Mouse (Mus musculus): ENCODE results near the gene D130043K22Rik. TPM values are rescaled to one million over a fixed set of nuclear protein-coding genes. Genes with fewer than 3 reads are reported as not detected.

The D130043K22Rik gene
- total and polyA plus RNA-seq, 3 experiments: 0.55 TPM; not detected in 2

- no peaks in the 10 kb centered on the region for H3K4me1 ChIP-seq (ENCODE audit: insufficient read depth, low read depth, low read length)
- ATAC-seq (ENCODE audit: extremely low read depth, insufficient number of reproducible peaks, low FRiP score, poor library complexity, severe bottlenecking): no peak
- DNase-seq (ENCODE audit: low spot score): no peak
- no peak for TF ChIP-seq GATA1 (IDR thresholded peaks at IDR 0.05; ENCODE audit: borderline replicate concordance, low read length)
- TF ChIP-seq GATA2 (IDR thresholded peaks at IDR 0.05; ENCODE audit: borderline replicate concordance, low read depth, low read length): no peak
- no peak for TF ChIP-seq POLR2AphosphoS5 (IDR thresholded peaks at IDR 0.05; ENCODE audit: insufficient replicate concordance, low read depth, low read length)
- no peak for TF ChIP-seq TAL1 (conservative IDR thresholded peaks at IDR 0.05; ENCODE audit: low read depth, low read length)
- no peak for TF ChIP-seq CTCF (IDR thresholded peaks at IDR 0.05; ENCODE audit: low read depth, low read length)
- peaks cover 4% of the 10 kb centered on the region for H3K27me3 ChIP-seq (ENCODE audit: insufficient read depth, low read length)
- H3K36me3 ChIP-seq (replicated peaks): no peaks in the 10 kb centered on the region
- no peaks in the 10 kb centered on the region for H3K9me3 ChIP-seq (replicated peaks)
- no peak overlapping the region for H3K4me3 ChIP-seq (ENCODE audit: low read depth, low read length)
Observed at GRCm38 (mm10) chr13:24943303-24943702, 98.4 kb downstream of the D130043K22Rik start.

- DNase-seq (ENCODE audit: low spot score) (no peak), ATAC-seq (ENCODE audit: extremely low read depth, insufficient number of reproducible peaks, low FRiP score, poor library complexity, severe bottlenecking) (no peak)
- no peaks in the 10 kb centered on the region for H3K9me3 ChIP-seq (replicated peaks)
- H3K4me1 ChIP-seq (ENCODE audit: insufficient read depth, low read depth, low read length): no peaks in the 10 kb centered on the region
- no peaks in the 10 kb centered on the region for H3K36me3 ChIP-seq (replicated peaks)
- TF ChIP-seq GATA2 (IDR thresholded peaks at IDR 0.05; ENCODE audit: borderline replicate concordance, low read depth, low read length): no peak
- TF ChIP-seq POLR2AphosphoS5 (IDR thresholded peaks at IDR 0.05; ENCODE audit: insufficient replicate concordance, low read depth, low read length): no peak
- TF ChIP-seq TAL1 (conservative IDR thresholded peaks at IDR 0.05; ENCODE audit: low read depth, low read length): no peak
- TF ChIP-seq GATA1 (IDR thresholded peaks at IDR 0.05; ENCODE audit: borderline replicate concordance, low read length): no peak
- no peak for TF ChIP-seq CTCF (IDR thresholded peaks at IDR 0.05; ENCODE audit: low read depth, low read length)
- peaks cover 6% of the 10 kb centered on the region for H3K27me3 ChIP-seq (ENCODE audit: insufficient read depth, low read length)
- no peak overlapping the region for H3K4me3 ChIP-seq (ENCODE audit: low read depth, low read length)
Observed at GRCm38 (mm10) chr13:24945567-24945966, 100.6 kb downstream of the D130043K22Rik start.

GRCm38 (mm10) chr13:24947158-24947557 is 102.2 kb downstream of the D130043K22Rik start:
- peaks cover 13% of the 10 kb centered on the region for H3K27me3 ChIP-seq (ENCODE audit: insufficient read depth, low read length)
- TF ChIP-seq POLR2AphosphoS5 (IDR thresholded peaks at IDR 0.05; ENCODE audit: insufficient replicate concordance, low read depth, low read length): no peak
- no peak for TF ChIP-seq TAL1 (conservative IDR thresholded peaks at IDR 0.05; ENCODE audit: low read depth, low read length)
- TF ChIP-seq GATA2 (IDR thresholded peaks at IDR 0.05; ENCODE audit: borderline replicate concordance, low read depth, low read length): no peak
- TF ChIP-seq CTCF (IDR thresholded peaks at IDR 0.05; ENCODE audit: low read depth, low read length): no peak
- TF ChIP-seq GATA1 (IDR thresholded peaks at IDR 0.05; ENCODE audit: borderline replicate concordance, low read length): no peak
- H3K4me1 ChIP-seq (ENCODE audit: insufficient read depth, low read depth, low read length): no peaks in the 10 kb centered on the region
- H3K36me3 ChIP-seq (replicated peaks): no peaks in the 10 kb centered on the region
- no peak overlapping the region for H3K4me3 ChIP-seq (ENCODE audit: low read depth, low read length)
- ATAC-seq (ENCODE audit: extremely low read depth, insufficient number of reproducible peaks, low FRiP score, poor library complexity, severe bottlenecking) (no peak), DNase-seq (ENCODE audit: low spot score) (no peak)
- no peaks in the 10 kb centered on the region for H3K9me3 ChIP-seq (replicated peaks)

GRCm38 (mm10) chr13:24948870-24949269 is 103.9 kb downstream of the D130043K22Rik start:
- Histone ChIP-seq H3K4me3 (ENCODE audit: low read depth, low read length) (no peak overlapping the region), H3K36me3 (replicated peaks) (no peaks in the 10 kb centered on the region), H3K27me3 (ENCODE audit: insufficient read depth, low read length) (peaks cover 11% of the 10 kb centered on the region), H3K4me1 (ENCODE audit: insufficient read depth, low read depth, low read length) (no peaks in the 10 kb centered on the region), H3K9me3 (replicated peaks) (no peaks in the 10 kb centered on the region)
- TF ChIP-seq GATA2 (IDR thresholded peaks at IDR 0.05; ENCODE audit: borderline replicate concordance, low read depth, low read length): no peak
- TF ChIP-seq GATA1 (IDR thresholded peaks at IDR 0.05; ENCODE audit: borderline replicate concordance, low read length): no peak
- TF ChIP-seq TAL1 (conservative IDR thresholded peaks at IDR 0.05; ENCODE audit: low read depth, low read length): no peak
- TF ChIP-seq CTCF (IDR thresholded peaks at IDR 0.05; ENCODE audit: low read depth, low read length): no peak
- no peak for TF ChIP-seq POLR2AphosphoS5 (IDR thresholded peaks at IDR 0.05; ENCODE audit: insufficient replicate concordance, low read depth, low read length)
- no peak for DNase-seq (ENCODE audit: low spot score)
- no peak for ATAC-seq (ENCODE audit: extremely low read depth, insufficient number of reproducible peaks, low FRiP score, poor library complexity, severe bottlenecking)

Other genes with a start within 250 kb of the D130043K22Rik start
- not detected in 2 replicates for gene Armh2, start 103.9 kb upstream of the D130043K22Rik start, total RNA-seq (2014; fragmentation: Nextera tagmentation)
- 0.22 and 0.23 TPM in 2 replicates for gene Armh2, start 103.9 kb upstream of the D130043K22Rik start, total RNA-seq (2017)
- not detected in 2 replicates for gene Armh2, start 103.9 kb upstream of the D130043K22Rik start, polyA plus RNA-seq (2012)
- 51.1 and 57.2 TPM in 2 replicates for gene Gmnn, start 83.2 kb upstream of the D130043K22Rik start, total RNA-seq (2014; fragmentation: Nextera tagmentation)
- 277 and 295 TPM in 2 replicates for gene Gmnn, start 83.2 kb upstream of the D130043K22Rik start, total RNA-seq (2017)
- gene Gmnn, start 83.2 kb upstream of the D130043K22Rik start, polyA plus RNA-seq (2012): 9.7 and 18.8 TPM in 2 replicates
- 121 and 168 TPM in 2 replicates for gene BC005537, start 43.5 kb upstream of the D130043K22Rik start, total RNA-seq (2014; fragmentation: Nextera tagmentation)
- gene BC005537, start 43.5 kb upstream of the D130043K22Rik start, total RNA-seq (2017): 47.1 and 51.4 TPM in 2 replicates
- gene BC005537, start 43.5 kb upstream of the D130043K22Rik start, polyA plus RNA-seq (2012): 61.7 and 75.4 TPM in 2 replicates
- 134 TPM in 2 replicates for gene Acot13, start 13.6 kb upstream of the D130043K22Rik start, total RNA-seq (2014; fragmentation: Nextera tagmentation)
- 105 and 110 TPM in 2 replicates for gene Acot13, start 13.6 kb upstream of the D130043K22Rik start, total RNA-seq (2017)
- 59.2 and 59.6 TPM in 2 replicates for gene Acot13, start 13.6 kb upstream of the D130043K22Rik start, polyA plus RNA-seq (2012)
- 84.6 and 95.5 TPM in 2 replicates for gene Tdp2, start 13.5 kb upstream of the D130043K22Rik start, total RNA-seq (2014; fragmentation: Nextera tagmentation)
- gene Tdp2, start 13.5 kb upstream of the D130043K22Rik start, total RNA-seq (2017): 88.5 and 89.3 TPM in 2 replicates
- gene Tdp2, start 13.5 kb upstream of the D130043K22Rik start, polyA plus RNA-seq (2012): 49.6 and 77.6 TPM in 2 replicates
- gene Aldh5a1, start 92.5 kb downstream of the D130043K22Rik start, total RNA-seq (2014; fragmentation: Nextera tagmentation): not detected in 2 replicates
- 0.05 and 0.06 TPM in 2 replicates for gene Aldh5a1, start 92.5 kb downstream of the D130043K22Rik start, total RNA-seq (2017)
- not detected in 2 replicates for gene Aldh5a1, start 92.5 kb downstream of the D130043K22Rik start, polyA plus RNA-seq (2012)
- not detected in 2 replicates for gene Gpld1, start 98.0 kb downstream of the D130043K22Rik start, total RNA-seq (2014; fragmentation: Nextera tagmentation)
- gene Gpld1, start 98.0 kb downstream of the D130043K22Rik start, total RNA-seq (2017): 0.22 and 0.23 TPM in 2 replicates
- 0.01 and 0.02 TPM in 2 replicates for gene Gpld1, start 98.0 kb downstream of the D130043K22Rik start, polyA plus RNA-seq (2012)
- 47.7 and 58.4 TPM in 2 replicates for gene Mrs2, start 175.2 kb downstream of the D130043K22Rik start, total RNA-seq (2014; fragmentation: Nextera tagmentation)
- gene Mrs2, start 175.2 kb downstream of the D130043K22Rik start, total RNA-seq (2017): 17.9 and 21.6 TPM in 2 replicates
- 6.1 and 7.2 TPM in 2 replicates for gene Mrs2, start 175.2 kb downstream of the D130043K22Rik start, polyA plus RNA-seq (2012)
- not detected in 2 replicates for gene Dcdc2a, start 210.9 kb downstream of the D130043K22Rik start, total RNA-seq (2014; fragmentation: Nextera tagmentation)
- gene Dcdc2a, start 210.9 kb downstream of the D130043K22Rik start, total RNA-seq (2017): 0.11 and 0.12 TPM in 2 replicates
- gene Dcdc2a, start 210.9 kb downstream of the D130043K22Rik start, polyA plus RNA-seq (2012): not detected in 2 replicates